Mouse (Mus musculus): ENCODE data around the gene Stoml2. TPM values are rescaled to one million over a fixed set of nuclear protein-coding genes. Genes with fewer than 3 reads are reported as not detected.

Gene Stoml2
- polyA plus RNA-seq, 1 experiment from 2014 or later = 286 TPM

GRCm38 (mm10) chr4:43036356-43036755, 4.8 kb upstream of the Stoml2 start:
- Histone ChIP-seq H3K27me3 (no peaks in the 10 kb centered on the region), H3K4me2 (no peak overlapping the region), H3K4me3 (no peak overlapping the region), H3K36me3 (peaks cover 37% of the 10 kb centered on the region), H3K9ac (no peak overlapping the region), H3K9me3 (no peaks in the 10 kb centered on the region), H3K27ac (no peak overlapping the region), H3K4me1 (peaks cover 28% of the 10 kb centered on the region)
- WGBS = 81% methylated on average over 10 of the region's 10 CpGs
- ATAC-seq (ENCODE audit: insufficient number of reproducible peaks, low FRiP score, low TSS enrichment, low read depth) = no peak

- no peak overlapping the region for H3K9ac ChIP-seq
These were observed 4.3 kb upstream of the Stoml2 start for GRCm38 (mm10) chr4:43035851-43036250.

GRCm38 (mm10) chr4:43033481-43033880, 2.0 kb upstream of the Stoml2 start:
- no peak overlapping the region for H3K27ac ChIP-seq
- H3K9me3 ChIP-seq = no peaks in the 10 kb centered on the region
- no peaks in the 10 kb centered on the region for H3K27me3 ChIP-seq
- WGBS = 80% methylated on average over 14 of the region's 14 CpGs
- no peak for ATAC-seq (ENCODE audit: insufficient number of reproducible peaks, low FRiP score, low TSS enrichment, low read depth)
- peaks cover 20% of the 10 kb centered on the region for H3K4me1 ChIP-seq
- H3K9ac ChIP-seq = no peak overlapping the region
- no peak overlapping the region for H3K4me2 ChIP-seq
- peaks cover 52% of the 10 kb centered on the region for H3K36me3 ChIP-seq
- H3K4me3 ChIP-seq = no peak overlapping the region

More at GRCm38 (mm10) chr4:43035851-43036250, 4.3 kb upstream of the Stoml2 start:
- H3K9me3 ChIP-seq = no peaks in the 10 kb centered on the region
- no peaks in the 10 kb centered on the region for H3K27me3 ChIP-seq
- no peak overlapping the region for H3K4me3 ChIP-seq
- H3K4me1 ChIP-seq = peaks cover 28% of the 10 kb centered on the region
- no peak for ATAC-seq (ENCODE audit: insufficient number of reproducible peaks, low FRiP score, low TSS enrichment, low read depth)
- H3K27ac ChIP-seq = no peak overlapping the region
- WGBS = 86% methylated on average over 6 of the region's 6 CpGs
- H3K36me3 ChIP-seq = peaks cover 37% of the 10 kb centered on the region
- no peak overlapping the region for H3K4me2 ChIP-seq

DNA sequence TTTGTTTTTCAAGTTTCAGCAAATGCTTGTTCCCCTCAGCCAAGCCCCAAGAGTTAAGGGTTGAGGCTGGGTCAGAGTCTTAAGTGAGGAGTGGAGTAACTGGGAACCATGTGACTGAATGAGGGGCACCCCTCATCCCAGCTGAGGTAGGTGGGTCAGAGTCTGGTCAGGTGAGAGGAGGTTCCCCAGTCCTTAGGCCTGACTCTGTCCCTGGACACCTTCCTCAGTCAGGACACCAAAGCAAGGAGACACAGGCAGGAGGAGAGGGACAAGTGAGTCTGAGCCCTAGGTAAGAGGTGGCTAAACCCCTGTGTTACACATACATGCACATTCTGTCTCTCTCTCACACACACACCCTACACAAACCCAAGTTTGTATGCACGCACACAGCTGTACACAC, 991 bp upstream of the Stoml2 start:
- Histone ChIP-seq H3K4me3 (no peak overlapping the region), H3K4me1 (peaks cover 15% of the 10 kb centered on the region), H3K27ac (no peak overlapping the region), H3K36me3 (peaks cover 61% of the 10 kb centered on the region), H3K27me3 (no peaks in the 10 kb centered on the region), H3K4me2 (no peak overlapping the region), H3K9ac (no peak overlapping the region), H3K9me3 (no peaks in the 10 kb centered on the region)
- 90% methylated on average over 1 of the region's 1 CpGs for WGBS
- ATAC-seq (ENCODE audit: insufficient number of reproducible peaks, low FRiP score, low TSS enrichment, low read depth) = no peak

- ATAC-seq (ENCODE audit: insufficient number of reproducible peaks, low FRiP score, low TSS enrichment, low read depth) = peak; percentile 21; the same call in 1 of the 2 replicates
- H3K4me1 ChIP-seq = peaks cover 15% of the 10 kb centered on the region
- H3K4me2 ChIP-seq = peak overlapping the region; percentile 72
- H3K36me3 ChIP-seq = peaks cover 62% of the 10 kb centered on the region
- 1% methylated on average over 28 of the region's 28 CpGs for WGBS
- peak overlapping the region; percentile 79 for H3K9ac ChIP-seq
- no peaks in the 10 kb centered on the region for H3K27me3 ChIP-seq
- H3K4me3 ChIP-seq = peak overlapping the region; percentile 77
- H3K27ac ChIP-seq = peak overlapping the region; percentile 87
- no peaks in the 10 kb centered on the region for H3K9me3 ChIP-seq
These were observed 705 bp downstream of the Stoml2 start for GRCm38 (mm10) chr4:43030780-43031230.

DNA sequence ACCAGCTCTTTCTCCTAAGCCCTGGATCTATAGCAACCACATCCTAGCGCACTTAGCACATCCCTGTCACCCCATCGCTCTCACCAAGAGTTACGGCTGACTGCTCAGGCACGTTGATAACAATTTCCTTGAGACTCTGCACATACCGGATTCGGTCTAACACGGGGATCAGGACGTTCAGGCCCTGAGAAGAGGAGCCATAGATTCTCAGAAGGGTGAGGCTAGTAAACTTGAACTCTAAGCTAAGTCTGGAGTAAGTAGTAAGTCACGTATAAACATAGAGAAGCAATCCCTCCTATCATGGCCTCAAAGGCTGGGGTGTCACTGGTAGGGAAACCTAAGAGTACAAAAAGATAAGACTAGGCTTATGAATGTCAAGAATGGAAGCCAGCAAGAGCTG, 1.2 kb downstream of the Stoml2 start:
- H3K27me3 ChIP-seq = no peaks in the 10 kb centered on the region
- H3K36me3 ChIP-seq = peaks cover 58% of the 10 kb centered on the region
- peaks cover 15% of the 10 kb centered on the region for H3K4me1 ChIP-seq
- H3K9ac ChIP-seq = peak overlapping the region; percentile 79; the same call in 1 of the 2 replicates
- H3K27ac ChIP-seq = peak overlapping the region; percentile 87
- H3K4me2 ChIP-seq = peak overlapping the region; percentile 72
- 71% methylated on average over 9 of the region's 9 CpGs for WGBS
- H3K9me3 ChIP-seq = no peaks in the 10 kb centered on the region
- ATAC-seq (ENCODE audit: insufficient number of reproducible peaks, low FRiP score, low TSS enrichment, low read depth) = no peak
- H3K4me3 ChIP-seq = peak overlapping the region; percentile 77

DNA sequence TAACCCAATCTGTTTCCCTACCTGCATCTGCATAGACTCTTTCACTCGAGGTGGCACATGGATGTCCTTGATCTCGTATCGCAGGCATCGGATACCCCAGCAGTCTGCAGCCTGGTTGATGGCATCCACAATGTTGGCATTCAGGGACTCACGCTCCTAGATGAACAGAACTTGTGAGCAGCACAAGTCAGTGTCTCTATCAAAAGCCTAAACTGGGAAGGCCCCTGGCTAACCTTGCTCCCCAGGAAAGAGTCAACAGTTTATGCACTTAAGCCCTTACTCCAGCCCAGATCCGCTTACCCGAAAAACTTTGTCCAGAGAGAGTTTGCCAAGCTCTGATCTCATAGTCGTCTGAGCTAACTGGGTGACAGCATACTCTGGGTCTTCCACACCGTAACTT, 1.8 kb downstream of the Stoml2 start:
- ATAC-seq (ENCODE audit: insufficient number of reproducible peaks, low FRiP score, low TSS enrichment, low read depth) = no peak
- 0 out of 2 replicates have a peak overlapping the region, but pooled peaks have one; percentile 7 for H3K9ac ChIP-seq
- peak overlapping the region; percentile 77; the same call in 1 of the 2 replicates for H3K4me3 ChIP-seq
- peaks cover 19% of the 10 kb centered on the region for H3K4me1 ChIP-seq
- no peaks in the 10 kb centered on the region for H3K27me3 ChIP-seq
- WGBS = 94% methylated on average over 9 of the region's 9 CpGs
- H3K27ac ChIP-seq = no peak overlapping the region
- peaks cover 52% of the 10 kb centered on the region for H3K36me3 ChIP-seq
- H3K9me3 ChIP-seq = no peaks in the 10 kb centered on the region
- H3K4me2 ChIP-seq = peak overlapping the region; percentile 72; the same call in 1 of the 2 replicates

DNA sequence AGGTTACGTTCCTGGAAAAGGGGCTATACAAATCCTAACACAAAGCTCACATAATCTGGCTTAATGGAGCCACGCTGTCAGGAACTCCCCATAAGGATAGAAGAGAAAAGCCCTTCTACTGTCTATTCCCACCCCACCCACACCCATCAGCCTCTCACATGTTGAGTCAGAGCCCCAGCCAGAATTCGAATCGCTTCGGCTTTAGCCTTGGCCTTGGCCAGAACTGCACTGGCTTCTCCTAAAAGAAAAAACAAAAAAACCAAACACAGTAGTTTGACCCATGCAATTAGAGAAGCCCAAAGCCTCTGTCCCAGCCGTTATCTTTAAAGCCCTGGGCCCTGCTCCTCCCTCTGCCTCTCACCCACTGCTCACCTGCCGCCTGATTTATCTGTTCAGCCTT, 2.4 kb downstream of the Stoml2 start:
- Histone ChIP-seq H3K9ac (no peak overlapping the region), H3K36me3 (peaks cover 46% of the 10 kb centered on the region)
- WGBS = 90% methylated on average over 7 of the region's 7 CpGs

DNA sequence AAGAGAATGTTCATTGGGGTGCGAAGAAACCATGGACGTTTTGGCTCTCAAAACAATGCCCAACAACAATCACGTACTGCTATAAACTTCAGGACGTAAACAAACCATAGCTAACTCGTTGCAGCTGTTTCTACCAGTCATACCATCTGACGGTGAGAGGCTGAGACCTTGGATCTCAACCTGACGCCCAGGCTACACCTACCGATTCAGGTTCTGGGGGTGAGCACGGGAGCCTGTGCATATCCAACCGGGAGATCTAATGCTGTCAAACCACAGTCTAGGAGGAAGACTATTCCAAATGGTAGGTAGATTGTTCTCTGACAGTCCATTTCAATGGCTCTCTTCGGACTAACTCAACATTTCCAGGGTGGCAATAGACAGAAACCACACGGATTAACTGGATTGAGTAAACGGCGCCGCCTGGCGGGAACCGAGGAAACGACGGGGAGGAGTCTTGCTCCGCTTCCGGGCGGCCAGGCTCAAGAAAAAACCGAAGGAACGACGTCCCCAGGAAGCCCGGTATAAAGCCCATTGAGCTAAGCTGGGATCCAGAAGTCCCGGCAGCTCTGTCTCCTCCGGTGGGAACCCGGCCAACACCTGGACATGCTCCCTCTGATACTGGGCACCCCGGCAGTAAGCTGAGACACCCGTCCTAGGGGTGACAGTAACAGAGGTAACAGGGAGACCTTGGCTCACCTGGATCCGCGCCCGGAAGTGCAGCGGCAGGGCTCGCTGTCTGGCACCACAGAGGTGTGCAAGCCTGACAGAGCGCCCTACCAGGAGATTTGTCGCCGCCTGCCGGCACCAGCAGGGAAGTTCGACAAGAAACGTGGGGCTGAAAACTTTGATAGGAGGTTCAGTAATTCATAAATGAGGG, 6.2 kb downstream of the Stoml2 start, which contains the start of gene Pigo:
Gene Pigo (minus strand): TSS at position 736 of the 877 bp plus-strand sequence.
- WGBS = 5% methylated on average over 42 of the region's 42 CpGs
- peak; percentile 84 for ATAC-seq (ENCODE audit: insufficient number of reproducible peaks, low FRiP score, low TSS enrichment, low read depth)
- Histone ChIP-seq H3K27ac (peak within 1 kb of the TSS; percentile 91), H3K27me3 (no peaks in the 10 kb centered on the region), H3K4me2 (peak within 1 kb of the TSS; percentile 71), H3K4me3 (peak within 1 kb of the TSS; percentile 61), H3K4me1 (peaks cover 18% of the 10 kb centered on the region), H3K9me3 (no peaks in the 10 kb centered on the region), H3K9ac (peak within 1 kb of the TSS; percentile 40; the same call in 1 of the 2 replicates), H3K36me3 (peaks cover 66% of the 10 kb centered on the region)

More for the DNA sequence above, 2.4 kb downstream of the Stoml2 start:
- no peak overlapping the region for H3K4me2 ChIP-seq
- no peak overlapping the region for H3K4me3 ChIP-seq
- H3K4me1 ChIP-seq = peaks cover 25% of the 10 kb centered on the region
- H3K9me3 ChIP-seq = no peaks in the 10 kb centered on the region
- no peak overlapping the region for H3K27ac ChIP-seq
- H3K27me3 ChIP-seq = no peaks in the 10 kb centered on the region
- ATAC-seq (ENCODE audit: insufficient number of reproducible peaks, low FRiP score, low TSS enrichment, low read depth) = no peak

GRCm38 (mm10) chr4:43024673-43025072, 6.8 kb downstream of the Stoml2 start:
- H3K27me3 ChIP-seq = no peaks in the 10 kb centered on the region
- peaks cover 13% of the 10 kb centered on the region for H3K4me1 ChIP-seq
- no peaks in the 10 kb centered on the region for H3K9me3 ChIP-seq
- peak overlapping the region; percentile 61 for H3K4me3 ChIP-seq
- WGBS = 75% methylated on average over 14 of the region's 14 CpGs
- ATAC-seq (ENCODE audit: insufficient number of reproducible peaks, low FRiP score, low TSS enrichment, low read depth) = no peak
- H3K36me3 ChIP-seq = peaks cover 68% of the 10 kb centered on the region
- 0 out of 2 replicates have a peak overlapping the region, but pooled peaks have one; percentile 40 for H3K9ac ChIP-seq
- peak overlapping the region; percentile 71 for H3K4me2 ChIP-seq
- H3K27ac ChIP-seq = peak overlapping the region; percentile 91; the same call in 1 of the 2 replicates

DNA sequence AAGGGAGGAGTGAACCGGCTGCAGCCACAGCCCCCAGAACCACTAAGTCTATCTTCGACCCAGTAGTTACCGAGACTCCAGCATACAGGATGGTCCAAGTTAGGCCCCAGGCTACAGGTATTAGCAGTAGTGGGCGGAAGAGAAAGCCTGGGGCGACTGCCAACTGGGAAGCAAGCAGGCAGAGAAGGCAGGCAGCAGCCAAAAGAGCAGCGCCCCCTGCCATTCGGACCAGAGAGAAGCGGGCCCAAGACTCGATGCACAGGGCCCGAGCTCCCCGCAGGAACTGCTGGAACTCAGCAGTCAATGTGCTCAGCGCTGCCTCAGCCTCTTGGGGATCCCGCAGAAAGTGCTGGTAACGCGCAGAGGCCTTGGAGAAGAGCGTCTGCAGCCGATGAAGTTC, 10.2 kb downstream of the Stoml2 start:
- peaks cover 68% of the 10 kb centered on the region for H3K36me3 ChIP-seq

GRCm38 (mm10) chr4:43020876-43021275, 10.6 kb downstream of the Stoml2 start:
- 93% methylated on average over 16 of the region's 16 CpGs for WGBS
- Histone ChIP-seq H3K27ac (no peak overlapping the region), H3K4me3 (no peak overlapping the region), H3K36me3 (peaks cover 68% of the 10 kb centered on the region), H3K27me3 (no peaks in the 10 kb centered on the region), H3K9me3 (no peaks in the 10 kb centered on the region), H3K9ac (no peak overlapping the region), H3K4me2 (no peak overlapping the region), H3K4me1 (peaks cover 13% of the 10 kb centered on the region)
- ATAC-seq (ENCODE audit: insufficient number of reproducible peaks, low FRiP score, low TSS enrichment, low read depth) = no peak

More for the DNA sequence above, 10.2 kb downstream of the Stoml2 start:
- 79% methylated on average over 17 of the region's 17 CpGs for WGBS
- Histone ChIP-seq H3K4me1 (peaks cover 13% of the 10 kb centered on the region), H3K4me2 (no peak overlapping the region), H3K27ac (no peak overlapping the region), H3K27me3 (no peaks in the 10 kb centered on the region), H3K4me3 (no peak overlapping the region), H3K9ac (no peak overlapping the region), H3K9me3 (no peaks in the 10 kb centered on the region)
- no peak for ATAC-seq (ENCODE audit: insufficient number of reproducible peaks, low FRiP score, low TSS enrichment, low read depth)

Data from limb, embryonic 15.5 days (tissue).